Mouse (Mus musculus) layer of hippocampus, adult 8-10 months (tissue): Measurements from ENCODE around the gene Olfr1079. TPM values are rescaled to one million over a fixed set of nuclear protein-coding genes. Genes with fewer than 3 reads are reported as not detected.
"Not testable (repeated sequence)": the region's sequence is repeated elsewhere in the genome, so short reads cannot be mapped to it uniquely, and the experiment has no call there.

ENCODE experiments used
- DNase-seq, 2 experiments: peaks; one replicate each; pipeline ENCODE4 v3.0.0; 2022; ENCODE audit warnings: low spot score in 2 of 2
- total RNA-seq, 4 experiments: library from RNA; stranded (reverse); gene quantifications; 2 replicates each; pipeline ENCODE4 v1.2.4; 2022

Olfr1079 gene
- total RNA-seq, result not detected

- DNase-seq, result no peak
Observed at GRCm38 (mm10) chr2:86542380-86542779, at the start of gene Olfr1079. TSS of gene Olfr1079 (minus strand) at chr2:86542480.

DNA sequence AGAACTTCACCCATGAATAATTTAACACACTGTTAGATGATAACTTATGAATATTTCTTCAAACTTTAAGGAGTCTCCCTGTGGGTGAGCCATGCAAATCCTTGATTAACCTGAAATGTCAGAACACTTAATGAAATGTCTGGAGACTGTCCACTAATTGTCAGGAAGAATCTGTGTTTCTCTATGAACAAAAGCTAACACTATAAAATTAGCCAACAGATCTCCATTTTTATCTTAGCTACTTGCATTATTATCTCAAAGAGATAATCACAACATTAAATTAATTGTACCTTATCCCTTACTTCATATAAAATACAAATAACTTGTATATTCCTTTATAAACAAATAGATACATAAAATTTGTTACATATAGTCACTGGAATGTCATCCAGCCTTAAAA, 15.9 kb upstream of the Olfr1079 start, which contains the start of gene Olfr1080:
Gene Olfr1080, minus strand, starts transcription at position 101 of the 400 bp plus-strand sequence.
- DNase-seq, result not testable (repeated sequence)

GRCm38 (mm10) chr2:86530991-86531390, 11.3 kb downstream of the Olfr1079 start:
- DNase-seq, result peak; percentile 9 to 38

GRCm38 (mm10) chr2:86508161-86508560, 34.1 kb downstream of the Olfr1079 start, which contains the start of gene Olfr1076:
TSS of gene Olfr1076 (plus strand) at chr2:86508461.
- no peak for DNase-seq

DNA sequence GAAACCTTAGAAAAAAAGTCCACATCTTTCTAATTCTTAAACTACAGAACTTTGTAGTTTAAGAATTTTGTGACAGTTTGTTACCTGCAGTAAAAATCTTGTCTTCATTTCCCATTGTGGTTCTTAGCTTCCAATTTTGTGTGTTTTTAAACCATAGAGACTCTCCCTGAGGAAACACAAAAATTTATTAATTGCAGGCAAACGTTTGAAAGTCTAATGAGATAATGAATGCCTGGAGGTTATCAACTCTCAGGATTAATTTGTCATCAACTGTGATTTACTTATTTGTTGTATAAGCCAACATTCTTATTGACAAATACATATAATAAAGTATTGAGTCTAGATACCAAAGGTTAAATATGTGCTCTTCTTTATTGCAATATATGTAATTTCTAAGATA, 55.0 kb downstream of the Olfr1079 start, which contains the start of gene Olfr228:
Gene Olfr228, minus strand, starts transcription at position 101 of the 400 bp plus-strand sequence.
- no peak for DNase-seq

Other genes with a start within 250 kb of the Olfr1079 start
- not detected for gene Olfr1053, start 227.2 kb downstream of the Olfr1079 start, total RNA-seq
- not detected for gene Olfr1054, start 207.0 kb downstream of the Olfr1079 start, total RNA-seq
- not detected for gene Olfr1055, start 192.2 kb downstream of the Olfr1079 start, total RNA-seq
- gene Olfr1056, start 180.0 kb downstream of the Olfr1079 start, total RNA-seq, result not detected
- gene Olfr1057, start 164.1 kb downstream of the Olfr1079 start, total RNA-seq, result not detected
- not detected for gene Olfr1058, start 153.9 kb downstream of the Olfr1079 start, total RNA-seq
- not detected for gene Olfr1061, start 128.4 kb downstream of the Olfr1079 start, total RNA-seq
- gene Olfr1062, start 115.7 kb downstream of the Olfr1079 start, total RNA-seq, result not detected
- gene Olfr1065, start 91.9 kb downstream of the Olfr1079 start, total RNA-seq, result not detected
- not detected for gene Olfr1066, start 86.2 kb downstream of the Olfr1079 start, total RNA-seq
- gene Olfr228, start 55.1 kb downstream of the Olfr1079 start, total RNA-seq, result not detected
- gene Olfr1076, start 34.0 kb downstream of the Olfr1079 start, total RNA-seq, result not detected
- gene Olfr1080, start 15.8 kb upstream of the Olfr1079 start, total RNA-seq, result not detected
- gene Olfr1082, start 56.5 kb upstream of the Olfr1079 start, total RNA-seq, result not detected
- not detected for gene Olfr1084, start 97.2 kb upstream of the Olfr1079 start, total RNA-seq
- not detected for gene Olfr1085, start 119.5 kb upstream of the Olfr1079 start, total RNA-seq
- gene Olfr1086, start 137.6 kb upstream of the Olfr1079 start, total RNA-seq, result not detected
- not detected for gene Olfr1087, start 155.9 kb upstream of the Olfr1079 start, total RNA-seq
- not detected for gene Olfr1089, start 191.2 kb upstream of the Olfr1079 start, total RNA-seq
- not detected for gene Olfr1090, start 216.5 kb upstream of the Olfr1079 start, total RNA-seq
- not detected for gene Olfr1093, start 240.0 kb upstream of the Olfr1079 start, total RNA-seq